Mouse (Mus musculus): Measurements from ENCODE around the gene Gm8978. TPM values are rescaled to one million over a fixed set of nuclear protein-coding genes. Genes with fewer than 3 reads are reported as not detected.

Gm8978 gene
- not detected for polyA plus RNA-seq (2014; fragmentation: Illumina TruSeq; extraction: RNeasy Lipid Tissue Mini Kit (QIAGEN cat#74804); ENCODE audit: low read depth, low replicate concordance)

DNA sequence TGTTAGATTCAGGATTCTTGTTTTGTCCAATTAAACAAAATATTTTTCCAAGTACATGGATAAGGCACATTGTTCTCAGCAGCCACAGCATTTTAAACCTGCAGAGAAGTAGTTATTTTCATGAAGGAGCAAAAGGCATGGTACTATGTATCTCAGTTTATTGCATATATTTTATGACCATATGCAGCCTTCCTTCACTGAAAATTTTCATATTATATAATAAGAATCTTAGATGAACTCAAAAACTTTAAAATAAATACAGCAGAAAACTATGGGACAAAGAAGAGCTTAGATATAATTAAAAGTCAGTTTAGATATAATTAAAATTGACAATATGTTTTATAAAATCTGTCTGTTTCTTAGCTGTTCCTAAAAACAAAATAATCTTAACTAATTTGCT is at the start of gene Gm8978:
Gene Gm8978, minus strand, starts transcription at position 101 of the 400 bp plus-strand sequence.

Other genes starting within 250 kb of the Gm8978 start
- gene Rnls, start 233.0 kb downstream of the Gm8978 start, polyA plus RNA-seq (2014; fragmentation: Illumina TruSeq; extraction: RNeasy Lipid Tissue Mini Kit (QIAGEN cat#74804); ENCODE audit: low read depth, low replicate concordance): 0.64 TPM
- not detected for gene Lipo4, start 107.5 kb downstream of the Gm8978 start, polyA plus RNA-seq (2014; fragmentation: Illumina TruSeq; extraction: RNeasy Lipid Tissue Mini Kit (QIAGEN cat#74804); ENCODE audit: low read depth, low replicate concordance)
- gene Lipo2, start 126.1 kb upstream of the Gm8978 start, polyA plus RNA-seq (2014; fragmentation: Illumina TruSeq; extraction: RNeasy Lipid Tissue Mini Kit (QIAGEN cat#74804); ENCODE audit: low read depth, low replicate concordance): not detected
- gene Lipo3, start 136.7 kb upstream of the Gm8978 start, polyA plus RNA-seq (2014; fragmentation: Illumina TruSeq; extraction: RNeasy Lipid Tissue Mini Kit (QIAGEN cat#74804); ENCODE audit: low read depth, low replicate concordance): 11.0 TPM
- not detected for gene Lipo1, start 162.2 kb upstream of the Gm8978 start, polyA plus RNA-seq (2014; fragmentation: Illumina TruSeq; extraction: RNeasy Lipid Tissue Mini Kit (QIAGEN cat#74804); ENCODE audit: low read depth, low replicate concordance)

Measured in liver, adult 10 weeks (tissue).